Mouse (Mus musculus): ENCODE data around the gene Agbl2. TPM values are rescaled to one million over a fixed set of nuclear protein-coding genes. Genes with fewer than 3 reads are reported as not detected.

Agbl2 gene
- polyA plus RNA-seq, 1 experiment from 2014 or later, result 1.1 TPM

DNA sequence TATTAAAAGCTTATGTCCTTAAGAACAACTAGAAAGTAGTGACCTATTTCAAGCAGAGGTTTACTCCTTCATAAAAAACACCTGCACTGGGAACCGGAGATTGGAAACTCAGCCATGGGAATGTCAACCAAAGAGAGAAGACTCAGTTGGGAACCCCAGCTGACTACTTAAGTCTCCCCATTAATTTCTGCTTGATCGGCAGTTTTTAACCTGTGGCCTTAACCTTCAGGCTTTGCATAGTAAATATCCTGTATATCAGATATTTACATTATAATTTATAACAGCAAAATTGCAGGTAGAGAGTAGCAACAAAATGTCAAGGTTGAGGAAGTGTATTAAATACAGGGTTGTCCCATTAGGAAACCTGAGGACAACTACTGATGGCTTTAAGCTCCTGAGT lies 29.0 kb upstream of the Agbl2 start:
- peaks cover 68% of the 10 kb centered on the region for H3K36me3 ChIP-seq
- 0 out of 2 replicates have a peak, but pooled peaks cover 11% of the 10 kb centered on the region for H3K4me1 ChIP-seq
- no peak overlapping the region for H3K4me3 ChIP-seq
- H3K27me3 ChIP-seq, result no peaks in the 10 kb centered on the region
- no peaks in the 10 kb centered on the region for H3K9me3 ChIP-seq
- no peak overlapping the region for H3K9ac ChIP-seq
- no peak overlapping the region for H3K27ac ChIP-seq
- no peak for ATAC-seq (ENCODE audit: insufficient number of reproducible peaks, insufficient read depth, low FRiP score, low TSS enrichment)
- WGBS, result 94% methylated on average over 2 of the region's 2 CpGs
- no peak overlapping the region for H3K4me2 ChIP-seq (replicated peaks)

DNA sequence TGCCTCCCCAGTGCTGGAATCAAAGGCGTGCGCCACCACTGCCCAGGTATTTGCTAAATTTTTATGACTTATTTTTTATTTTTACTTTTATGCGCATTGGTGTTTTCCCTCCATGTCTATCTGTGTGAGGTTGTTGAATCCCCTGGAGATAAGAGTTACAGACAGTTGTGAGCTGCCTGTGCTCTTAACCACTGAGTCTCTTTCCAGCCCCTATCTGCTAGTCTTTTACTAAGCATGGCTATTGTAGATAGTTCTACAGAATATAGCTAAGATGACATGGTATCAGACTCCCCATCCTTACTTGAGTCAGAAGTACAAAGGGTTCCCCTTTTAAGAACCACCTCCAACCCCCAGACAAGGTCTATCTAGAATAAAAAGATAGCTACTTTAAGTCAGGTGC lies 28.3 kb upstream of the Agbl2 start:
- Histone ChIP-seq H3K4me2 (replicated peaks) (no peak overlapping the region), H3K9me3 (no peaks in the 10 kb centered on the region), H3K9ac (no peak overlapping the region), H3K27me3 (no peaks in the 10 kb centered on the region), H3K36me3 (peaks cover 73% of the 10 kb centered on the region), H3K27ac (no peak overlapping the region), H3K4me1 (0 out of 2 replicates have a peak, but pooled peaks cover 6% of the 10 kb centered on the region), H3K4me3 (no peak overlapping the region)
- WGBS, result 95% methylated on average over 3 of the region's 3 CpGs
- ATAC-seq (ENCODE audit: insufficient number of reproducible peaks, insufficient read depth, low FRiP score, low TSS enrichment), result no peak

DNA sequence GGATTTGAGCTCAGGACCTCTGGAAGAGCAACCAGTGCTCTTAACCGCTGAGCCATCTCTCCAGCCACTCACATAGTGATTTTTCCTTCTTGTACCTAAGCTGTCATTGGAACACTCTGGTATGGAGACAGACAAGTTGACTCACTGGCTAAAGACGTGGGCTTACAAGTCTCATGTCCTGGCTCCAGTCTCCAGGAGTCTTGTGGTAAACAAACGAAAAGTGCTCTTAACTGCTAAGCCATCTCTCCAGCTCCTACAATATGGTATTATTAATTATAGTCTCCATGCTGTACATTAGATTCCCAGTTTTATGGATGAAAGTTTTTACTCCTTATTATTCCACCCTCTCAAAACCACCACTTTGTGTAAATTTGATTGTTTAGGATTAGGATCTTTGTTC lies 17.4 kb upstream of the Agbl2 start:
- H3K4me2 ChIP-seq (replicated peaks), result no peak overlapping the region
- WGBS, result 88% methylated on average over 3 of the region's 3 CpGs
- ATAC-seq (ENCODE audit: insufficient number of reproducible peaks, insufficient read depth, low FRiP score, low TSS enrichment), result no peak
- H3K9me3 ChIP-seq, result no peaks in the 10 kb centered on the region
- H3K27ac ChIP-seq, result no peak overlapping the region
- no peaks in the 10 kb centered on the region for H3K4me1 ChIP-seq
- H3K9ac ChIP-seq, result no peak overlapping the region
- H3K36me3 ChIP-seq, result peaks cover 82% of the 10 kb centered on the region
- no peaks in the 10 kb centered on the region for H3K27me3 ChIP-seq
- H3K4me3 ChIP-seq, result no peak overlapping the region

DNA sequence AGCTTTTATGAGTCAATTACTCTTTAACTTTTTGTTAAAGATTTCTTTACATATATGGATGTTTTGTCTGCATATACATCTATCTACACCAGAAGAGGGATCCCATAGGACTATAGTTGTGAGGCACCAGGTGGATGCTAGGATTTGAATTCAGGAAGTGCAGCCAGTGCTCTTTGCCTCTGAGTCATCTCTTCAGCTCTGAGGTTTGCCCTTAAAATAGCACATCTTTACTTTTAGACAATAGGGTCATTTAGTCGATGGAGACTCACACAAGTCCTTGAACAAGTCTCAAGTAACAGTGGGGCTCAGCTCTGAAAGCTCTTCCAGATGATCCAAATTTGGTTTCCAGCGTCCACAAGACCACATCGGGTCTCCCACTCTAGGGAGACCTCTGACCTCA lies 1.2 kb upstream of the Agbl2 start:
- ATAC-seq (ENCODE audit: insufficient number of reproducible peaks, insufficient read depth, low FRiP score, low TSS enrichment), result no peak
- H3K4me2 ChIP-seq (replicated peaks), result no peak overlapping the region
- H3K9me3 ChIP-seq, result no peaks in the 10 kb centered on the region
- H3K36me3 ChIP-seq, result peaks cover 47% of the 10 kb centered on the region
- H3K4me3 ChIP-seq, result no peak overlapping the region
- H3K9ac ChIP-seq, result no peak overlapping the region
- no peak overlapping the region for H3K27ac ChIP-seq
- H3K4me1 ChIP-seq, result peaks cover 12% of the 10 kb centered on the region
- no peaks in the 10 kb centered on the region for H3K27me3 ChIP-seq
- WGBS, result 14% methylated on average over 3 of the region's 3 CpGs

DNA sequence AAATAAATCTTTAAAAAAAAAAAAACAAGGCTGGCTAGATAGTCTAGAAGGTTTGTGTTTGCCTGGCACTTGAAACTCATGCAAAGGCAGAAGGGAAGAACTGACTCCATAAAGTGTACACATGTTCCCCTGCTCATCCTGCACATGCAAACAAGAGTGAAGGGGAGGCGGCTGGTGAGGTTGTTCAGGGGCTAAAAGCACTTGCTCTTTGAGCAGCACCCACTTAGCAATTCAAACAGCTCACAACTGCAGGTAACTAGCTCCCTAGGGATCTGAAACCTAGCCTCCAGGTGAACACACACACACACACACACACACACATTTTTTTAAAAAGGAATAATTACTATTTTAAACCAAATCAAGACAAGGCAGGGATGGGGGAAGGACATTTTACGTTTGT lies 589 bp upstream of the Agbl2 start:
- H3K9ac ChIP-seq, result no peak overlapping the region; the same call in 1 of the 2 replicates
- no peak overlapping the region for H3K27ac ChIP-seq
- no peak overlapping the region for H3K4me3 ChIP-seq
- 32% methylated on average over 2 of the region's 2 CpGs for WGBS
- H3K4me1 ChIP-seq, result peaks cover 12% of the 10 kb centered on the region
- H3K4me2 ChIP-seq (replicated peaks), result peak overlapping the region; percentile 97
- no peaks in the 10 kb centered on the region for H3K9me3 ChIP-seq
- peaks cover 41% of the 10 kb centered on the region for H3K36me3 ChIP-seq
- no peaks in the 10 kb centered on the region for H3K27me3 ChIP-seq
- no peak for ATAC-seq (ENCODE audit: insufficient number of reproducible peaks, insufficient read depth, low FRiP score, low TSS enrichment)

DNA sequence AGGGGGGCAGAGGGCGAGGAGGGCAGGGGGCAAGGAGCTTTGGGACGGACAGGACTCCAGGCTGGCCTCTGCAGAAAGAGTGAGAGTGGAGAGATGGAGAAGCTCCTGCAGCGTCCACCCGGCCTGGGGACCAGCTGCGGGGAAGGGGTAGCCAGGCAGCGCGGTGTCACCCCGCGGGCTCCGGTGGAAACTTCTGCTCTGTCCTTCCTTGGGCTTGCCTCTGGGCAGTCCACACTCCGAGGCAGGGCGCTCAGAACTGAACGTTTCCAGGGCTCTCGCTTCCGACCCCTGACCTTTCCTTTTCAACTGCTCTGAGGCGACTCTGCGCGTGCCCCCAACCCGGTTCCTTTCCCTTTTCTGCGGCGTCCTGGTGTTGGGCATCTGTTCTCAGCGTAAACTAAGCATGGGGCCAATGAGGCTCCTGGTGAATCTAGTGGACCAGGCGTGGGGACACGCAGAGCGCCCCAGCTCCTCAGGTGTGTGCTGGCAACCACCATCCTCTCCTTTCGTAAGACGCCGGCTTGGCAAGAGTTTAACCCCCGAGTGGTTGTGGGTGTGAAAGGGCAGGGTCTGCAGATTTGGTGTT lies 467 bp downstream of the Agbl2 start:
- WGBS, result 2% methylated on average over 27 of the region's 29 CpGs
- H3K36me3 ChIP-seq, result peaks cover 30% of the 10 kb centered on the region
- H3K4me2 ChIP-seq (replicated peaks), result peak overlapping the region; percentile 97
- peak overlapping the region; percentile 44; the same call in 1 of the 2 replicates for H3K9ac ChIP-seq
- no peaks in the 10 kb centered on the region for H3K27me3 ChIP-seq
- ATAC-seq (ENCODE audit: insufficient number of reproducible peaks, insufficient read depth, low FRiP score, low TSS enrichment), result peak; percentile 53; the same call in 1 of the 2 replicates
- no peaks in the 10 kb centered on the region for H3K9me3 ChIP-seq
- H3K4me1 ChIP-seq, result peaks cover 12% of the 10 kb centered on the region
- H3K27ac ChIP-seq, result no peak overlapping the region
- peak overlapping the region; percentile 46 for H3K4me3 ChIP-seq

DNA sequence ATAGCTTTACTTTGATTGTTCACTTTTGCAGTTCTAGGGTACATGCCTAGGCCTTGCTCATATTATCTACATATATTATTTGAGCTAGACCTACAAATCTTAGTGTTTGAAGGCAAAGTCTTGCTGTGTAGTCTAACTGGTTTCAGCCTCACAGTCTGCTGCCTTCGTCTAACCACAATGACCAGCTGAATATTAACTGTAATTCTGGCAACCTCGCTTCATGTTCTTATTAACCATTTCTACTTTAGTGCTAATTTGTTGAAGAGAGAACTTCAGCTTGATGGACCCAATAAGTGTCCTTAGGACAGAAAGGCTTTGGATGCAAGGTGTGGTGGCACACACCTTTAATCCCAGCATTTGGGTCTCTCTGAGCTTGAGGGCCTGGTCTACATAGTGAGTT lies 5.6 kb downstream of the Agbl2 start:
- no peaks in the 10 kb centered on the region for H3K27me3 ChIP-seq
- ATAC-seq (ENCODE audit: insufficient number of reproducible peaks, insufficient read depth, low FRiP score, low TSS enrichment), result no peak
- no peaks in the 10 kb centered on the region for H3K9me3 ChIP-seq
- no peak overlapping the region for H3K4me2 ChIP-seq (replicated peaks)
- no peak overlapping the region for H3K4me3 ChIP-seq
- no peaks in the 10 kb centered on the region for H3K4me1 ChIP-seq
- 82% methylated on average over 2 of the region's 2 CpGs for WGBS
- no peaks in the 10 kb centered on the region for H3K36me3 ChIP-seq
- no peak overlapping the region for H3K9ac ChIP-seq
- H3K27ac ChIP-seq, result no peak overlapping the region

DNA sequence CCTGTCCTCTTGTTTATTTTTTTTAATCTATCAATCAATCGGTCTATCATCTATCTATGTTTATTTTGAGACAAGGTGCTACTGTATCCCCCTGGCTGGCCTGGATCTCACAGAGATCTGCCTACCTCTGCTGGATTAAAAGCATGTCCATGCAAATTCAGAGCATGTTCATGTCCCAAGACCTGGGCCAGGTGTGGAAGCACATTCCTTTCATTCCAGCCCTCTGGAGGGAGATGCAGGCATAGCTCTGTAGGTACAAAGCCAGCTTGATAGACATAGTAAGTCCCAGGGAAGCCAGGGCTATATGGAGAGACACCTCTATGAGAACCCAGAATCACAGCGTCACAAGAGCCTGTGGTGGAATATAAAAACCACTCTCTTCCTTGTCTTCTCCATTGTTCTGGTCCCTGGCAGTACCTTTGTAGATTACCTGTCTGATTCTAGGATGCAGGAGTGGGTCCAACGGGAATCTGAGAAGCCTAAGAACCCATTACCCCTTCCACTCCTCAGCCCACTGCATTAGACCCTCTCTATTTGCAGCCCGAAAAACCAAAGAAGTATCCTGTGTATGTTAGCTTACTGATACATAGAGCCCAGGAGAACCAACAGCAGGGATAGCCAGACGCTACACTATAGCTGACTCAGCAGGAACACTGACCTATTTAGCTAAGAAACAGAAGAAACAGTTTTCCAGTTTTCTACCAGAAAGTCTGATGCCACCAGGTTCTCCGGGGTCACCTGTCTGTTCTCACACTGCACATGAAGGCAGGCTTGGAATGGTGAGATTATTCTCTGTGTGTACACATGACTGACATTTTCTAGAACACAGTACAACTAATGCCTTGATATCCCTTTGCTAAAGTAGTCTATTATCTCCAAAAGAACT lies 26.0 kb downstream of the Agbl2 start:
- Histone ChIP-seq H3K27me3 (no peaks in the 10 kb centered on the region), H3K36me3 (no peaks in the 10 kb centered on the region), H3K4me3 (no peak overlapping the region), H3K27ac (no peak overlapping the region), H3K4me1 (no peaks in the 10 kb centered on the region), H3K9me3 (no peaks in the 10 kb centered on the region), H3K9ac (no peak overlapping the region), H3K4me2 (replicated peaks) (no peak overlapping the region)
- WGBS, result 81% methylated on average over 6 of the region's 6 CpGs
- 0 out of 2 replicates have a peak, but pooled peaks have one; percentile 35 for ATAC-seq (ENCODE audit: insufficient number of reproducible peaks, insufficient read depth, low FRiP score, low TSS enrichment)

DNA sequence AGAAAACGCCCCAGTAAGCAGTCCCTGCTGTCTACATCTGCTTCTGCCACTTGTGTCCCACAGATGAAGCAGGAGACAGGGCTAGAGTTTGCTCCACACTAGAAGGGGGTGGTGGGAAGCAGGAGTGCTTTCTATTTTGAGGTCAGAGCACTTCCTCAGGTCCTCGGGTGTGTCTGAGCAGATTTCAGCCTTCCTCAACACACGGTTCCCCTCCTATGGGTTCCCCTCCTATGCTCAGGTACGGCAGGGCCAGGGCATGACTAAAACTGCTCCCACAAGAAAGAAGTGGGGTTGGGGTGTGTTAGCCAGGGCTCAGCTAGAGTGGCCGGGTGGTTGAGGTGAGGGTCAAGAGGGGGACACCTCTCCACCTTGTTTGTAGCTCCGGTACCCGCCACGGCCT lies 28.2 kb downstream of the Agbl2 start:
- Histone ChIP-seq H3K9ac (no peak overlapping the region), H3K4me1 (no peaks in the 10 kb centered on the region)

DNA sequence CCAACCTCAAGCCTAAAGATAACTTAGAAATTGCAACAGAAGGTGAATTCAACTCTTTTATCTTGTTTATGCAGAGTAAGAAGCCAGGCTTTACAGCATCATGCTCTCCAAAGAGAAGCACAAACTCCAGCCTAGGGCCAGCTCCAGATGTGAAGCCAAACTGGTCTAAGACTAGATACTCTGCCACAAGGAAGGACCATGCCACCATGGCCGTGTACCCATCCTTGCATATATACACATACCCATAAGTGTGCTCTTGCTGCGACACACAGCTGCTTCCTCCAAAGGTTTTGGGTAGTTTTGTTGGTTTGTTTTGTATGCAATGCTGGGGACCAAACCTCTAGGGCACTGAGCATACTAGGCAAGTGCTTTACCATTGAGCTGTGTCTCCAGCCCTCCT lies 32.7 kb downstream of the Agbl2 start:
- WGBS, result 86% methylated on average over 2 of the region's 2 CpGs
- ATAC-seq (ENCODE audit: insufficient number of reproducible peaks, insufficient read depth, low FRiP score, low TSS enrichment), result no peak

More for the DNA sequence above, 28.2 kb downstream of the Agbl2 start:
- H3K27ac ChIP-seq, result no peak overlapping the region
- H3K4me3 ChIP-seq, result no peak overlapping the region
- no peaks in the 10 kb centered on the region for H3K27me3 ChIP-seq
- H3K4me2 ChIP-seq (replicated peaks), result no peak overlapping the region
- no peak for ATAC-seq (ENCODE audit: insufficient number of reproducible peaks, insufficient read depth, low FRiP score, low TSS enrichment)
- H3K9me3 ChIP-seq, result no peaks in the 10 kb centered on the region
- WGBS, result 86% methylated on average over 8 of the region's 8 CpGs
- H3K36me3 ChIP-seq, result no peaks in the 10 kb centered on the region

DNA sequence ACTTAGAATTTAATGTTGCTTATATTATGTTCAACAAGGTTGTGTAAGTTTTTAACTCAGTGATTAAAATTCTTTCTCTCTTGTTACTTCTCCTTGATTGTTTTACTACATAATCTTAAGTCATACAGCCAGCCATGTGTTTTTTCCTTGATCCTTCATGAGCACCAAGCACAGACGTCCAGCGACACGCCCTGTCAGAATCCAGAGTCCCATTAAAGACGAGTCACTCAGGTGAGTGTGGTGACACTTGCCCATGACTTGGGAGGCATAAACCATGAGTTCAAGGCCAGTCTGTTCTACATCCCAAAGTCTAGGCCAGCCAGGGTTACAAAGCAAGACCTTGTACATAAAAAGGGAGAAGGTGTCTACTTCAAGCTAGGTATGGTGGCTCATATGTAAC lies 33.6 kb downstream of the Agbl2 start:
- ATAC-seq (ENCODE audit: insufficient number of reproducible peaks, insufficient read depth, low FRiP score, low TSS enrichment), result no peak
- Histone ChIP-seq H3K4me1 (no peaks in the 10 kb centered on the region), H3K27me3 (no peaks in the 10 kb centered on the region), H3K36me3 (no peaks in the 10 kb centered on the region), H3K27ac (no peak overlapping the region), H3K4me3 (no peak overlapping the region), H3K4me2 (replicated peaks) (no peak overlapping the region), H3K9ac (no peak overlapping the region), H3K9me3 (no peaks in the 10 kb centered on the region)
- WGBS, result 86% methylated on average over 4 of the region's 4 CpGs

More for the DNA sequence above, 32.7 kb downstream of the Agbl2 start:
- Histone ChIP-seq H3K9ac (no peak overlapping the region), H3K4me2 (replicated peaks) (no peak overlapping the region), H3K4me1 (no peaks in the 10 kb centered on the region), H3K36me3 (no peaks in the 10 kb centered on the region), H3K4me3 (no peak overlapping the region), H3K27ac (no peak overlapping the region), H3K9me3 (no peaks in the 10 kb centered on the region), H3K27me3 (no peaks in the 10 kb centered on the region)

DNA sequence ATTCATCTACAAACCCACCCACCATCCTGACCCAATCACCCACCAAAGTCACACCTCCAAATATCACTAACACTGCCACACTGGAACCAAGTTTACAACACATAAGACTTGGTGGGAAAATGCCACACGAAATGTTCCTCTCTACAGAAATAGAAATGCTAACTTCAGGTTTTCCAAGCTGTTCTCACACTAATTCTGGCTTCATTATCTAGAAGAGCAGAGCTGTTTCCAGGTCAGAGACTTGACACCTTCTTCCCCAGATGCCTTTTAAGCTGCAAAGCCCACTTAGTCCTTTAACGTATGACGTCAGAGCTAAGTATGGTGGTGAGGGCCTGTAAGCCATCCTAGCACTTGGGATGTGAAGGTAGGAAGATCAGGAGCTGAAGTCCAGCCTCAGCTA lies 36.2 kb downstream of the Agbl2 start:
- WGBS, result 88% methylated on average over 3 of the region's 3 CpGs
- Histone ChIP-seq H3K36me3 (no peaks in the 10 kb centered on the region), H3K27ac (no peak overlapping the region), H3K4me2 (replicated peaks) (no peak overlapping the region), H3K9me3 (no peaks in the 10 kb centered on the region), H3K4me1 (no peaks in the 10 kb centered on the region), H3K4me3 (no peak overlapping the region), H3K27me3 (no peaks in the 10 kb centered on the region), H3K9ac (no peak overlapping the region)
- no peak for ATAC-seq (ENCODE audit: insufficient number of reproducible peaks, insufficient read depth, low FRiP score, low TSS enrichment)
